Mouse (Mus musculus) Patski (cell line): Measurements from ENCODE around the gene 9230104L09Rik. TPM values are rescaled to one million over a fixed set of nuclear protein-coding genes. Genes with fewer than 3 reads are reported as not detected.

Experiments
- ATAC-seq: fragments of 100-300 bp; one replicate; pipeline ENCODE4 v1.8.0; 2021
- CTCF ChIA-PET: fragments of 350-600 bp; sonication (Branson Sonifier 250); formaldehyde crosslinking; loops from one replicate; lab custom pipeline; 2022; ENCODE audit warnings: inconsistent platforms; lab: Charles Lee
- POLR2A ChIA-PET: fragments of 350-600 bp; sonication (Branson Sonifier 250); formaldehyde crosslinking; loops from one replicate; lab custom pipeline; 2022; ENCODE audit warnings: antibody characterized with exemption, inconsistent platforms; lab: Charles Lee
- DNase-seq: peaks from one replicate; pipeline ENCODE4 v3.0.0-alpha.2; 2011; ENCODE audit warnings: low read depth, low spot score
- H3K27me3 ChIP-seq: fragments of 371-371 bp; one replicate; pipeline ENCODE4 v1.5.1; 2021
- CTCF ChIP-seq: fragments of 100-300 bp; IDR thresholded peaks from one replicate; pipeline ENCODE4 v1.5.1; 2021
- in situ Hi-C: fragments of 300-500 bp; cut with MboI; formaldehyde crosslinking; loops from 3 replicates; pipeline ENCODE4 v1.11.1; 2018; ENCODE audit warnings: low pct_unique_long_range_greater_than_20kb, mixed read lengths
- polyA plus RNA-seq: library from polyadenylated mRNA; unstranded; gene quantifications from one replicate; pipeline ENCODE4 v1.2.3, GENCODE M21; 2021

The 9230104L09Rik gene
- polyA plus RNA-seq, 1 experiment from 2014 or later, result not detected

DNA sequence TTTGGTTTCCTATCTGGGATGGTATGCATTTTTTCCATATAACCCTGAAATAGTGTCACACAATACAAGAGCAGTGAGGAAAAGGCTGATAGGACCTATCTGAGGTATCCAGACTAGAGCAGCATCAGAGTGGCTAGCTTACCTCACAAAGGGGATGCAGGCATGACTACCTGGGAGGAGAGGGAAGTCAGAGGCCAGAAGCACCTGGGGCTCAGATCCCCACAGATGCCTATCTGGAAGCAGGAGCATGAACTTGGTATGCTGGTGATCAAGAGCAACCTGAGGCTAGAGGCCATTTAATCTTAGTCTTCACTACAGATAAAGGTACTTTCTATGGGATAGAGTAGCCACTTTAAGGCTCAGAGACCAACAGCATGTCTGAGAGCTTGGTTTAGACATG lies 44.9 kb downstream of the 9230104L09Rik start, which contains the start of gene Cst13:
Gene Cst13 (plus strand): TSS at position 173 of the 400 bp plus-strand sequence.
- H3K27me3 ChIP-seq, result peaks cover 8% of the 10 kb centered on the region
- in situ Hi-C loops, result no loop called here
- no peak for ATAC-seq
- DNase-seq, result no peak
- no peak for TF ChIP-seq CTCF
- CTCF ChIA-PET, result no interaction called here
- POLR2A ChIA-PET, result no interaction called here

- in situ Hi-C loops, result no loop called here
- ChIA-PET CTCF (no interaction called here), POLR2A (no interaction called here)
- DNase-seq (no peak), ATAC-seq (no peak)
- peaks cover 5% of the 10 kb centered on the region for H3K27me3 ChIP-seq
- no peak for TF ChIP-seq CTCF
Observed at GRCm38 (mm10) chr2:148806696-148807095, 58.1 kb downstream of the 9230104L09Rik start.

- no peaks in the 10 kb centered on the region for H3K27me3 ChIP-seq
- in situ Hi-C loops, result no loop called here
- ATAC-seq (no peak), DNase-seq (no peak)
- no peak for TF ChIP-seq CTCF
- CTCF ChIA-PET, result interaction anchor here (1.0 to 1.7 kb wide), 3 partner anchors 11 to 50 kb away, joined by 3 to 4 read pairs (median 4); no protein-coding TSS in a partner anchor
- POLR2A ChIA-PET, result no interaction called here
Observed at GRCm38 (mm10) chr2:148801491-148801921, 63.3 kb downstream of the 9230104L09Rik start.

GRCm38 (mm10) chr2:148798485-148798884 lies 66.4 kb downstream of the 9230104L09Rik start, which contains the start of gene Cst8:
Gene Cst8, plus strand, starts transcription at chr2:148798785.
- no peak for TF ChIP-seq CTCF
- in situ Hi-C loops, result no loop called here
- ATAC-seq (no peak), DNase-seq (no peak)
- no peaks in the 10 kb centered on the region for H3K27me3 ChIP-seq
- ChIA-PET POLR2A (no interaction called here), CTCF (no interaction called here)

Other genes with a start within 250 kb of the 9230104L09Rik start
- 30.5 TPM for gene Nxt1, start 192.4 kb downstream of the 9230104L09Rik start, polyA plus RNA-seq
- 27.8 TPM for gene Gzf1, start 184.0 kb downstream of the 9230104L09Rik start, polyA plus RNA-seq
- 4.3 TPM for gene Napb, start 132.6 kb downstream of the 9230104L09Rik start, polyA plus RNA-seq
- not detected for gene Cstl1, start 114.7 kb downstream of the 9230104L09Rik start, polyA plus RNA-seq
- gene Cst11, start 93.5 kb downstream of the 9230104L09Rik start, polyA plus RNA-seq, result not detected
- gene 8030411F24Rik, start 83.0 kb downstream of the 9230104L09Rik start, polyA plus RNA-seq, result not detected
- not detected for gene Cst12, start 75.7 kb downstream of the 9230104L09Rik start, polyA plus RNA-seq
- not detected for gene Cst8, start 66.3 kb downstream of the 9230104L09Rik start, polyA plus RNA-seq
- gene Cst13, start 45.0 kb downstream of the 9230104L09Rik start, polyA plus RNA-seq, result not detected
- not detected for gene Cst9, start 29.9 kb downstream of the 9230104L09Rik start, polyA plus RNA-seq
- gene Cst3, start 10.7 kb upstream of the 9230104L09Rik start, polyA plus RNA-seq, result 1,093 TPM
- not detected for gene Gm1330, start 138.2 kb upstream of the 9230104L09Rik start, polyA plus RNA-seq
- not detected for gene Gm10750, start 152.2 kb upstream of the 9230104L09Rik start, polyA plus RNA-seq